Mouse (Mus musculus) kidney, postnatal 0 days (tissue): ENCODE data around the gene Fam222a. TPM values are rescaled to one million over a fixed set of nuclear protein-coding genes. Genes with fewer than 3 reads are reported as not detected.

Experiments used
- ATAC-seq: fragments of 200-750 bp; cut with Nextera tagmentation; replicated peaks from 2 replicates; pipeline ENCODE4 v1.8.0; 2017; ENCODE audit warnings: low read depth, moderate number of reproducible peaks, moderate TSS enrichment, moderate library complexity; ENCODE audit not compliant: low FRiP score
- DNase-seq: peaks from one replicate; pipeline ENCODE4 v3.0.0-alpha.2; 2016; ENCODE audit warnings: low spot score
- H3K27ac ChIP-seq: fragments of 300-500 bp; sonication (generic); 2 replicates; pipeline ENCODE4 v1.5.1; 2014; ENCODE audit warnings: mild to moderate bottlenecking
- H3K27me3 ChIP-seq: fragments of 300-500 bp; sonication (generic); 2 replicates; pipeline ENCODE4 v1.6.1; 2014; ENCODE audit warnings: low read length, mixed read lengths; ENCODE audit not compliant: insufficient read depth
- H3K36me3 ChIP-seq: fragments of 300-500 bp; sonication (generic); 2 replicates; pipeline ENCODE4 v1.6.1; 2014; ENCODE audit warnings: low read length, mixed read lengths; ENCODE audit not compliant: insufficient read depth
- H3K4me1 ChIP-seq: fragments of 300-500 bp; sonication (generic); replicated peaks from 2 replicates; pipeline ENCODE4 v1.6.1; 2014; ENCODE audit warnings: antibody characterized with exemption, low read length, mixed read lengths; ENCODE audit not compliant: insufficient read depth
- H3K4me2 ChIP-seq: fragments of 300-500 bp; sonication (generic); 2 replicates; pipeline ENCODE4 v1.6.1; 2014; ENCODE audit warnings: mild to moderate bottlenecking, low read length, moderate library complexity, mixed read lengths
- H3K4me3 ChIP-seq: fragments of 300-500 bp; sonication (generic); replicated peaks from 2 replicates; pipeline ENCODE4 v1.5.1; 2014; ENCODE audit warnings: low read depth, low read length
- H3K9ac ChIP-seq: fragments of 300-500 bp; sonication (generic); 2 replicates; pipeline ENCODE4 v1.6.1; 2014; ENCODE audit warnings: low read depth, low read length
- H3K9me3 ChIP-seq: fragments of 300-500 bp; sonication (generic); replicated peaks from 2 replicates; pipeline ENCODE4 v1.6.1; 2016; ENCODE audit warnings: low read length, inconsistent platforms, mixed read lengths
- CTCF ChIP-seq: IDR thresholded peaks from 2 replicates; pipeline ENCODE4 v1.5.1; 2016; ENCODE audit warnings: antibody characterized with exemption, low read depth, mild to moderate bottlenecking, moderate library complexity
- WGBS: fragments of 180-500 bp; shearing (Covaris S2); extraction: QIAGEN DNeasy Blood & Tissue Kit; methylation state at CpG from one replicate; pipeline ENCODE4 v1.1.7; 2014; 5-methylcytosine and 5-hydroxymethylcytosine counted together
- polyA plus RNA-seq: library from polyadenylated mRNA; unstranded; fragments of >200 nt; fragmentation: Nextera tagmentation; extraction: Ambion mirVana; gene quantifications from 2 replicates; pipeline ENCODE4 v1.2.1, GENCODE M21; 2015

Gene Fam222a
- polyA plus RNA-seq, 1 experiment from 2014 or later: 5.8 TPM

GRCm38 (mm10) chr5:114570791-114571450 lies 3.1 kb downstream of the Fam222a start:
- Histone ChIP-seq H3K27me3 (no peaks in the 10 kb centered on the region), H3K9ac (peak overlapping the region; percentile 39), H3K27ac (no peak overlapping the region; the same call in 1 of the 2 replicates), H3K4me3 (peak overlapping the region; percentile 32), H3K9me3 (no peaks in the 10 kb centered on the region), H3K36me3 (no peaks in the 10 kb centered on the region), H3K4me1 (peaks cover 44% of the 10 kb centered on the region; the same call in 1 of the 2 replicates), H3K4me2 (peak overlapping the region; percentile 66)
- no peak for ATAC-seq
- 5% methylated on average over 14 of the region's 14 CpGs for WGBS
- no peak for DNase-seq
- no peak; the same call in 1 of the 2 replicates for TF ChIP-seq CTCF

- no peak overlapping the region; the same call in 1 of the 2 replicates for H3K27ac ChIP-seq
- peak overlapping the region; percentile 39 for H3K9ac ChIP-seq
- peak; percentile 72 for DNase-seq
Observed at GRCm38 (mm10) chr5:114571451-114572030, 3.7 kb downstream of the Fam222a start.

GRCm38 (mm10) chr5:114572997-114573396 lies 5.2 kb downstream of the Fam222a start:
- H3K9ac ChIP-seq: no peak overlapping the region
- H3K27ac ChIP-seq: peak overlapping the region; percentile 64; the same call in 1 of the 2 replicates
- H3K4me3 ChIP-seq: no peak overlapping the region
- no peaks in the 10 kb centered on the region for H3K36me3 ChIP-seq
- DNase-seq: no peak
- H3K27me3 ChIP-seq: no peaks in the 10 kb centered on the region
- 33% methylated on average over 2 of the region's 2 CpGs for WGBS
- peaks cover 51% of the 10 kb centered on the region; the same call in 1 of the 2 replicates for H3K4me1 ChIP-seq
- ATAC-seq: no peak
- TF ChIP-seq CTCF: no peak
- H3K4me2 ChIP-seq: no peak overlapping the region
- H3K9me3 ChIP-seq: no peaks in the 10 kb centered on the region

More at GRCm38 (mm10) chr5:114571451-114572030, 3.7 kb downstream of the Fam222a start:
- H3K9me3 ChIP-seq: no peaks in the 10 kb centered on the region
- no peaks in the 10 kb centered on the region for H3K27me3 ChIP-seq
- ATAC-seq: no peak
- H3K36me3 ChIP-seq: no peaks in the 10 kb centered on the region
- H3K4me1 ChIP-seq: peaks cover 46% of the 10 kb centered on the region; the same call in 1 of the 2 replicates
- TF ChIP-seq CTCF: no peak
- H3K4me2 ChIP-seq: peak overlapping the region; percentile 66
- WGBS: 3% methylated on average over 39 of the region's 39 CpGs
- H3K4me3 ChIP-seq: peak overlapping the region; percentile 32

GRCm38 (mm10) chr5:114573920-114574628 lies 6.3 kb downstream of the Fam222a start:
- H3K27me3 ChIP-seq: no peaks in the 10 kb centered on the region
- no peak for ATAC-seq
- no peak overlapping the region; the same call in 1 of the 2 replicates for H3K4me2 ChIP-seq
- H3K36me3 ChIP-seq: no peaks in the 10 kb centered on the region
- H3K27ac ChIP-seq: peak overlapping the region; percentile 64
- H3K4me1 ChIP-seq: peaks cover 42% of the 10 kb centered on the region; the same call in 1 of the 2 replicates
- H3K4me3 ChIP-seq: no peak overlapping the region
- H3K9me3 ChIP-seq: no peaks in the 10 kb centered on the region
- 46% methylated on average over 12 of the region's 12 CpGs for WGBS
- DNase-seq: no peak
- no peak overlapping the region for H3K9ac ChIP-seq
- no peak for TF ChIP-seq CTCF

- Histone ChIP-seq H3K4me2 (peak overlapping the region; percentile 0; the same call in 1 of the 2 replicates), H3K4me3 (no peak overlapping the region), H3K27me3 (no peaks in the 10 kb centered on the region), H3K4me1 (peaks cover 41% of the 10 kb centered on the region; the same call in 1 of the 2 replicates), H3K9ac (no peak overlapping the region), H3K27ac (no peak overlapping the region), H3K36me3 (no peaks in the 10 kb centered on the region), H3K9me3 (no peaks in the 10 kb centered on the region)
- ATAC-seq: no peak
- 39% methylated on average over 11 of the region's 11 CpGs for WGBS
- TF ChIP-seq CTCF: no peak
- no peak for DNase-seq
Observed at GRCm38 (mm10) chr5:114575010-114575409, 7.2 kb downstream of the Fam222a start.

- Histone ChIP-seq H3K4me2 (0 out of 2 replicates have a peak overlapping the region, but pooled peaks have one; percentile 0), H3K9me3 (no peaks in the 10 kb centered on the region), H3K9ac (no peak overlapping the region), H3K27me3 (no peaks in the 10 kb centered on the region), H3K4me1 (peaks cover 38% of the 10 kb centered on the region; the same call in 1 of the 2 replicates), H3K36me3 (no peaks in the 10 kb centered on the region), H3K4me3 (no peak overlapping the region), H3K27ac (no peak overlapping the region)
- DNase-seq: no peak
- WGBS: 73% methylated on average over 7 of the region's 7 CpGs
- no peak for TF ChIP-seq CTCF
- ATAC-seq: no peak
Observed at GRCm38 (mm10) chr5:114575530-114575929, 7.7 kb downstream of the Fam222a start.
